Mouse (Mus musculus): Measurements from ENCODE around the gene Ankrd45.
"Not testable (repeated sequence)": the region's sequence is repeated elsewhere in the genome, so short reads cannot be mapped to it uniquely, and the experiment has no call there.

Ankrd45 gene

GRCm38 (mm10) chr1:161142531-161143159 is at the start of gene Ankrd45:
Gene Ankrd45 (plus strand): TSS chr1:161142691.
- DNase-seq: peak; percentile 18 to 47

- DNase-seq: no peak
Measured at GRCm38 (mm10) chr1:161099721-161100405, 42.6 kb upstream of the Ankrd45 start.

- DNase-seq: no peak
Measured at GRCm38 (mm10) chr1:161103842-161104241, 38.6 kb upstream of the Ankrd45 start.

GRCm38 (mm10) chr1:161109216-161109615 is 33.3 kb upstream of the Ankrd45 start:
- no peak for DNase-seq

- DNase-seq: no peak
Measured at GRCm38 (mm10) chr1:161114591-161114990, 27.9 kb upstream of the Ankrd45 start.

- DNase-seq: no peak
Measured at GRCm38 (mm10) chr1:161122661-161123418, 19.7 kb upstream of the Ankrd45 start.

- no peak for DNase-seq
Measured at GRCm38 (mm10) chr1:161126461-161126860, 16.0 kb upstream of the Ankrd45 start.

- DNase-seq: peak; percentile 91 to 95
Measured at GRCm38 (mm10) chr1:161130726-161131664, 11.5 kb upstream of the Ankrd45 start, which contains the start of gene Klhl20. Gene Klhl20 (minus strand): TSS chr1:161131511.

GRCm38 (mm10) chr1:161139496-161139895 is 3.0 kb upstream of the Ankrd45 start:
- DNase-seq: no peak

GRCm38 (mm10) chr1:161140026-161140762 is 2.3 kb upstream of the Ankrd45 start:
- DNase-seq: no peak

GRCm38 (mm10) chr1:161143216-161143615 is 725 bp downstream of the Ankrd45 start:
- DNase-seq: no peak

GRCm38 (mm10) chr1:161145611-161146010 is 3.1 kb downstream of the Ankrd45 start:
- DNase-seq: not testable (repeated sequence)

GRCm38 (mm10) chr1:161147888-161148287 is 5.4 kb downstream of the Ankrd45 start:
- DNase-seq: no peak

- DNase-seq: no peak
Measured at GRCm38 (mm10) chr1:161151098-161151497, 8.6 kb downstream of the Ankrd45 start.

GRCm38 (mm10) chr1:161156546-161156945 is 14.1 kb downstream of the Ankrd45 start:
- no peak for DNase-seq

GRCm38 (mm10) chr1:161159214-161159613 is 16.7 kb downstream of the Ankrd45 start, which contains the start of gene Tex50:
Gene Tex50 (minus strand): TSS chr1:161159314.
- DNase-seq: no peak

GRCm38 (mm10) chr1:161160266-161160665 is 17.8 kb downstream of the Ankrd45 start:
- DNase-seq: no peak

GRCm38 (mm10) chr1:161170651-161171050 is 28.2 kb downstream of the Ankrd45 start:
- peak; percentile 81 to 84 for DNase-seq

GRCm38 (mm10) chr1:161180674-161181073 is 38.2 kb downstream of the Ankrd45 start:
- peak; percentile 54 to 68 for DNase-seq

- no peak for DNase-seq
Measured at GRCm38 (mm10) chr1:161182386-161182785, 39.9 kb downstream of the Ankrd45 start.

GRCm38 (mm10) chr1:161183677-161184076 is 41.2 kb downstream of the Ankrd45 start:
- no peak for DNase-seq

GRCm38 (mm10) chr1:161185431-161185830 is 42.9 kb downstream of the Ankrd45 start:
- DNase-seq: no peak

All from thymus, postnatal 36 days (tissue).